Mouse (Mus musculus): ENCODE measurements around the gene Bin2. TPM values are rescaled to one million over a fixed set of nuclear protein-coding genes. Genes with fewer than 3 reads are reported as not detected.
A peak's percentile ranks its signal among the peaks of the same experiment; 100 is the strongest.

Bin2 gene
- polyA plus RNA-seq, 1 experiment from 2014 or later: 4.2 TPM

- peak; percentile 35 for DNase-seq (ENCODE audit: low spot score)
- Histone ChIP-seq H3K36me3 (ENCODE audit: insufficient read depth, low read length) (no peaks in the 10 kb centered on the region), H3K27ac (ENCODE audit: low read length) (no peak overlapping the region), H3K4me1 (ENCODE audit: insufficient read depth, low read depth, low read length) (peaks cover 3% of the 10 kb centered on the region; the same call in 1 of the 2 replicates), H3K4me2 (replicated peaks; ENCODE audit: low read depth, low read length) (no peak overlapping the region), H3K27me3 (replicated peaks; ENCODE audit: insufficient read depth, low read length) (no peaks in the 10 kb centered on the region), H3K9me3 (ENCODE audit: low read length) (no peaks in the 10 kb centered on the region), H3K9ac (replicated peaks; ENCODE audit: low read depth) (no peak overlapping the region), H3K4me3 (ENCODE audit: low read depth, low read length) (no peak overlapping the region)
- TF ChIP-seq CTCF (IDR thresholded peaks at IDR 0.05) (no peak), EP300 (IDR thresholded peaks at IDR 0.05) (no peak)
- 57% methylated on average over 10 of the region's 10 CpGs for WGBS
- ATAC-seq: no peak
These were observed 36.0 kb downstream of the Bin2 start for GRCm38 (mm10) chr15:100633341-100633740.

- no peak overlapping the region for H3K4me3 ChIP-seq (ENCODE audit: low read depth, low read length)
- TF ChIP-seq EP300 (IDR thresholded peaks at IDR 0.05): no peak
- no peak for TF ChIP-seq CTCF (IDR thresholded peaks at IDR 0.05)
- H3K27me3 ChIP-seq (replicated peaks; ENCODE audit: insufficient read depth, low read length): no peaks in the 10 kb centered on the region
- peaks cover 8% of the 10 kb centered on the region; the same call in 1 of the 2 replicates for H3K4me1 ChIP-seq (ENCODE audit: insufficient read depth, low read depth, low read length)
- no peak for ATAC-seq
- 0 out of 2 replicates have a peak overlapping the region, but pooled peaks have one; percentile 2 for H3K27ac ChIP-seq (ENCODE audit: low read length)
- no peaks in the 10 kb centered on the region for H3K9me3 ChIP-seq (ENCODE audit: low read length)
- no peak overlapping the region for H3K4me2 ChIP-seq (replicated peaks; ENCODE audit: low read depth, low read length)
- WGBS: 55% methylated on average over 5 of the region's 5 CpGs
- DNase-seq (ENCODE audit: low spot score): no peak
- H3K9ac ChIP-seq (replicated peaks; ENCODE audit: low read depth): no peak overlapping the region
- H3K36me3 ChIP-seq (ENCODE audit: insufficient read depth, low read length): no peaks in the 10 kb centered on the region
These were observed 37.0 kb downstream of the Bin2 start for GRCm38 (mm10) chr15:100632323-100632722.

- WGBS: 72% methylated on average over 12 of the region's 12 CpGs
- peaks cover 5% of the 10 kb centered on the region; the same call in 1 of the 2 replicates for H3K4me1 ChIP-seq (ENCODE audit: insufficient read depth, low read depth, low read length)
- DNase-seq (ENCODE audit: low spot score) (peak; percentile 42), ATAC-seq (peak; percentile 29; the same call in 1 of the 2 replicates)
- no peak overlapping the region for H3K9ac ChIP-seq (replicated peaks; ENCODE audit: low read depth)
- no peak overlapping the region for H3K4me2 ChIP-seq (replicated peaks; ENCODE audit: low read depth, low read length)
- H3K27ac ChIP-seq (ENCODE audit: low read length): 0 out of 2 replicates have a peak overlapping the region, but pooled peaks have one; percentile 7
- H3K27me3 ChIP-seq (replicated peaks; ENCODE audit: insufficient read depth, low read length): no peaks in the 10 kb centered on the region
- TF ChIP-seq CTCF (IDR thresholded peaks at IDR 0.05) (no peak), EP300 (IDR thresholded peaks at IDR 0.05) (no peak)
- no peak overlapping the region for H3K4me3 ChIP-seq (ENCODE audit: low read depth, low read length)
- H3K9me3 ChIP-seq (ENCODE audit: low read length): no peaks in the 10 kb centered on the region
- no peaks in the 10 kb centered on the region for H3K36me3 ChIP-seq (ENCODE audit: insufficient read depth, low read length)
These were observed 37.7 kb downstream of the Bin2 start for GRCm38 (mm10) chr15:100631454-100632170.

- 74% methylated on average over 3 of the region's 3 CpGs for WGBS
- Histone ChIP-seq H3K4me3 (ENCODE audit: low read depth, low read length) (no peak overlapping the region), H3K9ac (replicated peaks; ENCODE audit: low read depth) (no peak overlapping the region), H3K36me3 (ENCODE audit: insufficient read depth, low read length) (no peaks in the 10 kb centered on the region), H3K27ac (ENCODE audit: low read length) (no peak overlapping the region), H3K27me3 (replicated peaks; ENCODE audit: insufficient read depth, low read length) (no peaks in the 10 kb centered on the region), H3K4me2 (replicated peaks; ENCODE audit: low read depth, low read length) (no peak overlapping the region), H3K4me1 (ENCODE audit: insufficient read depth, low read depth, low read length) (peaks cover 5% of the 10 kb centered on the region; the same call in 1 of the 2 replicates), H3K9me3 (ENCODE audit: low read length) (no peaks in the 10 kb centered on the region)
- ATAC-seq (no peak), DNase-seq (ENCODE audit: low spot score) (no peak)
- no peak for TF ChIP-seq CTCF (IDR thresholded peaks at IDR 0.05)
- no peak for TF ChIP-seq EP300 (IDR thresholded peaks at IDR 0.05)
These were observed 39.2 kb downstream of the Bin2 start for GRCm38 (mm10) chr15:100630126-100630525.

- Histone ChIP-seq H3K36me3 (ENCODE audit: insufficient read depth, low read length) (no peaks in the 10 kb centered on the region), H3K9me3 (ENCODE audit: low read length) (no peaks in the 10 kb centered on the region), H3K27ac (ENCODE audit: low read length) (peak overlapping the region; percentile 74), H3K27me3 (replicated peaks; ENCODE audit: insufficient read depth, low read length) (no peaks in the 10 kb centered on the region), H3K9ac (replicated peaks; ENCODE audit: low read depth) (no peak overlapping the region), H3K4me1 (ENCODE audit: insufficient read depth, low read depth, low read length) (peaks cover 5% of the 10 kb centered on the region; the same call in 1 of the 2 replicates), H3K4me2 (replicated peaks; ENCODE audit: low read depth, low read length) (no peak overlapping the region), H3K4me3 (ENCODE audit: low read depth, low read length) (no peak overlapping the region)
- 41% methylated on average over 7 of the region's 7 CpGs for WGBS
- TF ChIP-seq CTCF (IDR thresholded peaks at IDR 0.05): no peak
- TF ChIP-seq EP300 (IDR thresholded peaks at IDR 0.05): peak; percentile 90
- DNase-seq (ENCODE audit: low spot score) (peak; percentile 71), ATAC-seq (peak; percentile 75)
These were observed 40.6 kb downstream of the Bin2 start for GRCm38 (mm10) chr15:100628797-100629196.

- peak; percentile 49 for DNase-seq (ENCODE audit: low spot score)
- Histone ChIP-seq H3K27me3 (replicated peaks; ENCODE audit: insufficient read depth, low read length) (no peaks in the 10 kb centered on the region), H3K36me3 (ENCODE audit: insufficient read depth, low read length) (no peaks in the 10 kb centered on the region), H3K9ac (replicated peaks; ENCODE audit: low read depth) (no peak overlapping the region), H3K9me3 (ENCODE audit: low read length) (no peaks in the 10 kb centered on the region), H3K4me1 (ENCODE audit: insufficient read depth, low read depth, low read length) (peaks cover 5% of the 10 kb centered on the region; the same call in 1 of the 2 replicates), H3K4me2 (replicated peaks; ENCODE audit: low read depth, low read length) (no peak overlapping the region), H3K4me3 (ENCODE audit: low read depth, low read length) (no peak overlapping the region), H3K27ac (ENCODE audit: low read length) (peak overlapping the region; percentile 74)
- WGBS: 10% methylated on average over 11 of the region's 11 CpGs
- TF ChIP-seq EP300 (IDR thresholded peaks at IDR 0.05) (peak; percentile 7; the same call in 1 of the 2 replicates), CTCF (IDR thresholded peaks at IDR 0.05) (no peak)
- ATAC-seq: peak; percentile 30; the same call in 1 of the 2 replicates
These were observed 41.5 kb downstream of the Bin2 start for GRCm38 (mm10) chr15:100627774-100628370.

Measured in lung, postnatal 0 days (tissue).